Mouse (Mus musculus): ENCODE results near the gene Bach1.

DNA sequence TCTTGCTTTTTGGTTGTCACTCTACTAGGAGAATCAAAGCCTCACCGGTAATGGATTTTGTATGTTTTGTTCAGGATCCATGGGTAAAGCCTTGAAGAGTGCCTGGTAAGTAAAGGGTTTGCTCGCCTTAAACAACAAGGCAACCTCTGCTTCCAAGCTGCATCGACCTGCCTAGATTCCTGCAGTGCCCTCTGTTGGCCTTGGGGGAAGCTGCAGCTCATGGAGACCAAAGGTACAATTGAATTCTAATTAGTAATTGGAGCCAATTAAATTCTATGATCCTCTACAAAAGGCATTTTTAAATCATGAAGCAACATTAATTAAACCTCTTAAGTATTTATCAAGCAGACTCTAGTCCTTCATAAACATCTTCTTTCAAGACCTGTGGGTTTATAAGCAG, 75.7 kb downstream of the Bach1 start:
- no peak for TF ChIP-seq CTCF (IDR thresholded peaks at IDR 0.05; ENCODE audit: insufficient read depth, low read depth, low read length)
- TF ChIP-seq POLR2A (IDR thresholded peaks at IDR 0.05; ENCODE audit: insufficient read depth, low read depth, low read length): no peak

Measured in olfactory bulb, adult 2 months (tissue).